Mouse (Mus musculus) kidney, adult 2 months (tissue): ENCODE results near the gene Tenm4.

ENCODE experiments used
- CTCF ChIP-seq: fragments of 200-500 bp; conservative IDR thresholded peaks from 2 replicates; pipeline ENCODE4 v1.5.1; 2011; ENCODE audit warnings: low read depth, mild to moderate bottlenecking, control low read depth, low read length, moderate library complexity, mixed read lengths; ENCODE audit not compliant: insufficient read depth, insufficient read length
- POLR2A ChIP-seq: fragments of 200-500 bp; IDR thresholded peaks from one replicate; pipeline ENCODE4 v1.6.1; 2011; ENCODE audit warnings: low read depth, low read length, control low read depth

DNA sequence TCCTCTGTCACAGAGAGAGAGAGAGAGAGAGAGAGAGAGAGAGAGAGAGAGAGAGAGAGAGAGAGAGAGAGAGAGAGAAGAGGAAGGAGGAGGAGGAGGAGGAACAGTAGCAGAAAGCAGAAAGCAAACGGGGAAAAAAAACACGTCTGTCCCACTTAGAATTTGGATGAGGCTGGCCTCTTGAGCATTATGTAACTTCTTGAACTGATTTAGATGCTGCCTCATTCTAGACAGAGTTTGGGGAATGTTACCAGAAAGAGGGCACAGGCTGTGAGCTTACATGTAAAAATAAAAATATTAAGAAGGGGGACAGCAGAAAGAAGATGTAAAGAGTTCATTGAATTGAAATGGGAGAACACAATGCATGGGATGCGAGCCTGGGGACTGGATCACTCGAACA, 40.3 kb upstream of the Tenm4 start:
- TF ChIP-seq CTCF, result no peak
- TF ChIP-seq POLR2A, result no peak
